Mouse (Mus musculus) cerebellum, adult 2 months (tissue): Measurements from ENCODE around the gene Eif2ak3.

Source experiments
- CTCF ChIP-seq: fragments of 200-500 bp; IDR thresholded peaks from 2 replicates; pipeline ENCODE4 v1.5.1; 2011; ENCODE audit warnings: low read depth, mild to moderate bottlenecking, control low read depth, low read length, moderate library complexity, borderline replicate concordance; ENCODE audit not compliant: insufficient read depth
- POLR2A ChIP-seq: fragments of 200-500 bp; IDR thresholded peaks from 2 replicates; pipeline ENCODE4 v1.6.1; 2011; ENCODE audit warnings: low read length, control low read depth, borderline replicate concordance; ENCODE audit not compliant: insufficient read depth

- TF ChIP-seq POLR2A (no peak), CTCF (peak; percentile 22; the same call in 1 of the 2 replicates)
These were observed 29.9 kb downstream of the Eif2ak3 start for GRCm38 (mm10) chr6:70874035-70874775.
